Mouse (Mus musculus): Measurements from ENCODE around the gene Slc35e3.

DNA sequence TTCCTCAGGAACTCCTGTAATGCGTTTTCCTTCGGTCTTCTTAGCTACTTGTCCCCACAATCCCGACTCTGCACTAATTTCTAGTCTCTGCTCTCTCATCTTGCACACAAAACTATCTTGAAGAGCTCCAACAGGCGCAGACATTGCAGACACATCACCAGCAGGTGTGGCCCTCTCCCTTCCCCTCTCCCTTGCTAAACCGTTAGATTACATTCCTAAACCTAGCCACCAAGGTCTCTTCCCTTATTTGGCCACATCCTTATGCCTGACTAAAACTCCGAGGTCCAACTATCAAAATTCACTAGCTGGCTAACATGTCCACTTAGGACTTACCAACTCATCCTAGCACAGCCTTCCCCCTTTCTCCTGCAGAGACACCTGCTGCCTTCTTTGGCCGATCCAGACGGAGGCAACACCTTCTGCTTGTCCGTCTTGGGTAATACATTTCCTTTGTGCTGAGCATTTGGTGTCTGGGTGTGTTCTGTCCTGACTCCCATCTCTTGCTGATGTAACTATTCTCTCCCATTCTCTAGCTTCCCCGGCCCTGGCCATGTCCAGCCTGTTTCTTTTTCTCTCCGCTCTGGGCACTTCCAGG, 47.4 kb upstream of the Slc35e3 start:
- peak; percentile 26; the same call in 1 of the 2 replicates for TF ChIP-seq CTCF (IDR thresholded peaks at IDR 0.05; ENCODE audit: low read depth)
- TF ChIP-seq EP300 (optimal IDR thresholded peaks at IDR 0.05): no peak

Data from stomach, postnatal 0 days (tissue).